Mouse (Mus musculus) adrenal gland (tissue): ENCODE data around the gene Lingo2.
"Not testable (repeated sequence)": the region's sequence is repeated elsewhere in the genome, so short reads cannot be mapped to it uniquely, and the experiment has no call there.

Experiments used
- intact Hi-C: fragments of 180-260 bp; cut with DNase I; formaldehyde crosslinking; loops from one replicate; pipeline ENCODE4 v1.15.1; 2025

Gene Lingo2

GRCm38 (mm10) chr4:36095482-36095881 is 856.1 kb downstream of the Lingo2 start:
- intact Hi-C loops, result no loop called here

- intact Hi-C loops, result no loop called here
Measured at GRCm38 (mm10) chr4:36081095-36081852, 870.3 kb downstream of the Lingo2 start.

- intact Hi-C loops, result no loop called here
Measured at GRCm38 (mm10) chr4:36078910-36079525, 872.5 kb downstream of the Lingo2 start.

GRCm38 (mm10) chr4:36064701-36065100 is 886.8 kb downstream of the Lingo2 start:
- intact Hi-C loops, result not testable (repeated sequence)

DNA sequence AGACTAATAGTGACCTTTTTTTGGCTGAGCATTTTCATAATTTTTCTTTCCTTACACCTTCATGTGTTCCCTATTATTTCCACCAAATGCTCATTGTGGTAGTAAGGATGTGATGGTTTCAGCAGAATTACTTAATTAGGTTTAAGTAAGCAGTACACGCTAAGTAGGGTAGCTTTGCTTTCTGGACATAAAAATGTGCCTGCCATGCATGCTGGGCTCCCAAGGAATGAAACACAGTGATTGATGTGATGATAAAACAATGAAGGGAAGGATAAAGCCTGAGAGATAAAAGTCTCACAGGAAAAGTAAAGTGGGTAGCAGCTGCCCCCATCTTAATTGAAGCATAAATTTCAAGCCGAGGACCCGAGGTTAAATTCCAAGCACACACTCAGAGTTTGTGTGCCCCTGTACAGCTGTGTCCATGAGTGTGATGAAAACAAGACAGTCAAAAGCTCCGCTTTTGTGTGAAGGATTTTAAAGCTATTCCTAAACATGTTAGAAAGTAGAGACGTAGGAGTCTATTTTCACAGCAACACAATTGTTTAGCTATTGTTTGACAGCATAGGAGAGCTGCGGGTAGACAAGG is 898.7 kb downstream of the Lingo2 start:
- intact Hi-C loops, result no loop called here

DNA sequence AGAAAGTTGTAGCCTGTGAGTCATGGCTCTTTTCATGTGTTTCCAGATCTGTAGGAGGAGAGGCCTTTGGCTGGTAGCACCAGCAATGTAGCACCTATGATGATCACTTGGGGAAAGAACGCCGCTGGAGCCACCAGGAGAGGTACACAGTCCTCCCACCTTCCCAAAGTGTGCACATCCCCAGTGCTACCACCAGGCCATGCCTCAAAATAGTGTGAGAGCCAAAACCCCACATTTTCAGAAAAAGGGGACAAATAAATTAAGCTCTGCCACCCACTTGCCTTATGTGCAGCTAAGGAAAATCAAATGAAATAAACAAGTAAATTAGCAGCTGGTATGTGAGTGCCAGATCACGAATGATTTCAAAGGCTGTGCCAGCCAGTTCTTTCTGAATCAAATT is 911.2 kb downstream of the Lingo2 start:
- intact Hi-C loops, result no loop called here

DNA sequence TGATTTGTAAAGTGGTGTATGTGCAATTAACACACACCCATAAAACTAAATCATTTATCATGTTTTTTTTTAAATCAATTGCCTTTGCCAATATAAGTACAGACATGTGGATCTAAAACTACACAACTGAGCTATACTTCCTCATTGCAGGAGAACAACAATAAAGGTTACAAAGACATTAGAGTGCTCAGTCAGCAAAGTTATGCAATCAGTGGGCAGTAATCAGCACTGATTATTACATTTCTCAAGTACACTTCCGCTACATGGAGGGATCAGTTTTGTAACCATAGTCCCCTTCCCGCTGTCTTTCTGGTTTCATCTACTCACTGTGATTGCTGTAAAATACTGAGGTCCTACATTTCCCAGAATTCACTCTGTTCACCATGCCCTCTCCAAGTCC is 912.8 kb downstream of the Lingo2 start:
- intact Hi-C loops, result no loop called here

- intact Hi-C loops, result no loop called here
Measured at GRCm38 (mm10) chr4:36032039-36032438, 919.5 kb downstream of the Lingo2 start.

- intact Hi-C loops, result no loop called here
Measured at GRCm38 (mm10) chr4:36014181-36014580, 937.4 kb downstream of the Lingo2 start.

- intact Hi-C loops, result no loop called here
Measured at GRCm38 (mm10) chr4:35992005-35992763, 959.4 kb downstream of the Lingo2 start.

GRCm38 (mm10) chr4:35986012-35986411 is 965.5 kb downstream of the Lingo2 start:
- intact Hi-C loops, result no loop called here

DNA sequence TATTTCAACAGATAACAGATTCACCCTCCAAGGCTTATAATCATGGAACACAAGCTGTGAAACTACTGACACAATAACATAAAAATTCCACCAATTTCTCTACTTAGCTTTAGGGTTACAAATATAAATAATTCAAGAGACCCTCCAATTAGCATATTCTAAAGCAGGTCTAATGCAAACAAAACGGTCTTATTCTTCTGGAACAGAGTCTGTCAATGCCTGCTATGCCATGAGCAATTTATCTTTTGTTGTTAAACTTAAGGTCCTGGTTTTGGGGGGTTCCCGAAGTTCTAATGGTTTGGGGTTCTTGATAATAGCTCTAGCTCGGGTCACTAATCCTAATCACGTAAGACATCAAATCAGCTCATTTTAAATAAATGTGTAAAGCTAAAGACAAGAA is 988.0 kb downstream of the Lingo2 start:
- intact Hi-C loops, result no loop called here

DNA sequence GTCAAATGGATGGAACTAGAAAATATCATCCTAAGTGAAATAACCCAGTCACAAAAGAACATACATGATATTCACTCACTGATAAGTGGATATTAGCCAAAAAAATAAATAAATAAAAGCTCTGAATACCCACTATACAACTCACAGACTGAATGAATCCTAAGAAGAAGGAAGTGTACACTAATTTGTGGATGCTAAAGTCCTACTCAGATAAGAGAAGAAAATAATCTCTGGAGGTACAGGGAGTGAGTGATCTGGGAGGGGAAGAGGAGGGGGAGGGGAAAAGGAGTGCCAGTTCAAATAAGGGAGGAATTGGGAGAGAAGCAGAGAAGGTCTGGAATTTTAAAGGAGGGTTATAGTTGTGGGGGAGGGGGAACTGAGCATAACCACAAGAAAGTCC is 999.7 kb downstream of the Lingo2 start:
- intact Hi-C loops, result no loop called here

DNA sequence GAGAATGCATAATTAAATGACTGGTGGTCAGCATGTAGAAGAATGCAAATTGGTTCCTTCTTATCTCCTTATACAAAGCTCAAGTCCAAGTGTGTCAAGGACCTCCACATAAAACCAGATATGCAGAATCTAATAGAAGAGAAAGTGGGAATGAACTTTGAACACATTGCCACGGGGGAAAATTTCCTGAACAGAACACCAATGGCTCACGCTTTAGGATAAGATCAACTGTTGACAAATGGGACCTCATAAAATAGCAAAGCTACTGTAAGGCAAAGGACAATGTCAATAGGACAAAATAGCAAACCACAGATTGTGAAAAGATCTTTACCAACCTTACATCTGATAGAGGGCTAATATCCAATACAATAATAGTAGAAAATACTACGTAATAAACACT is 1000.3 kb downstream of the Lingo2 start:
- intact Hi-C loops, result no loop called here

DNA sequence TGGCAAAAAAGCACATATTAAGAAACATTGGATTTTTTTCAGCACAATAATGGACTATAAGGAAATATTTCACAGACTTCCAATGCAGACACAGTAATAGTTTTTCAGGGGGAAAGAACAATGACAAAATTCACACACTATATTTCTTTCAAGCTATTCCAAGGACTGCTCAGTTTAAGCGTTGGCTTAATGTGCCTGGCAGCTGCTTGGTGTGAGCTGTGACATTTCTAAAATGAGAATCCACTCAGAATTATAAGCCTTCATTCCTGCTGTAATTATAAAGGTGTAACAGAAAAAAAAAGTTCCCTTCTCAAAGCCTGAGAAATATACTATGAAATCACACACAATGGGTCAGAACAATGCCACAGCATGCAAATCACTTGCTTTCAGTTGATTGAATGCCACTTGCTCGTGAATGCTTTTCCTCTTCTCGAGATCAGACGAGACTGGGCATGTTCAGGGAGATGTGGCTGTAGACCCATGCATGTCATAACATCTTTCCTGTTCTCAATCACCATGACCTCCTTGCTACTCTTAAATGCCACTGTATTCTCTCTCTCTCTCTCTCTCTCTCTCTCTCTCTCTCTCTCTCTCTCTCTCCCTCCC is 1017.4 kb downstream of the Lingo2 start:
- intact Hi-C loops, result no loop called here

- intact Hi-C loops, result no loop called here
Measured at GRCm38 (mm10) chr4:35927722-35928121, 1023.8 kb downstream of the Lingo2 start.

DNA sequence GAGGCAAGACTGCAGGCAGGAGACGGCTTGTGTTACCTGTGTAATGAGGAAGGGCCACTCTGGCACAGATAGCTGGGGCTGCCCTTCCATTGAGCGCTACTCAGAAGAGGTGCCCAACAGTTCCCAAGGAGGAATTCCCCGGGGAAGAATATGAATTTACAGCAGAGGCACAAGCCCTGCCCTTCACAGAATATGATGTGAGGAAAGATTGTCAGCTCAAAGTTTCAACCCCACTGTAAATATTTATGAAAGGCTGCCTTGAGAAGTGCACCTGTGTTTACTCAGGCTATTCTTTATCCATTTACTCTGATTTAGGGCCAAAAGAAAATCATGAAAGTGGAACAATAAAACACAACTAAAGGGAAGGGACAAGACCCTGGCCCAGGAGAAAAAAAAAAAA is 1034.1 kb downstream of the Lingo2 start:
- intact Hi-C loops, result no loop called here

DNA sequence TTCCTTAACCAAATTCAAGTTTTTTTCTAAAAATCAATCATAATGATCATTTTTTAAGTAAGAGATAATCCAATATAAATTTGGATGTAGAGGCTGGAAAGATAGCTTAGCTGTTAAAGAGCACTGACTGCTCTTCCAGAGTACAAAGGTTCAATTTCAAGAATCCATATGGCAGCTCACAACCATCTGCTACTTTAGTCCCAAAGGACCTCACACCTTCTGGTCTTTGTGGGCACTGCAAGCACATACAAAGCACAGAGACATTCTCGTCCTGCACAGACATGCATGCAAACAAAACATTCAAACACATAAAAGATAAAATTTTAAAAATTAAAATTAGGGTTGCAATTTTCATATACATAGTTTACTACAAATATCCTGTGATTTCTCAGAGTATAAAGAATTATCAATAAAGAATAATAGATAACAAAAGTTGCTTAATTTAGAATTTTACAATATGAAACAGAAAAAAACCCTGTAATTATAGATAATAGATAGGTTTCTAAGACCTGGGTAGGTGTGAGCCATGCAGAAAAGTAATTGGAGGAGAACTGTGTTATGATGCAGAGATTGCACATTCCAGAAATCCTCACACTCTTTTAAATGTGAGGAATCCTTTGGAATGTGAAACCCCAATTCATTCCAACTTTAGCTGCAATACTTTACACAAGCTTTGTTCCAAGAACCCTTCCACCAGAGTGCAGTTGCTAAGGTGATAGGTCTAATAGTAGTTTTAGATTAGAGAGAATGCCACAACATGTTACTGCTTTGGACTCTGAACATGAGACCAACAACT is 1053.6 kb downstream of the Lingo2 start:
- intact Hi-C loops, result no loop called here

DNA sequence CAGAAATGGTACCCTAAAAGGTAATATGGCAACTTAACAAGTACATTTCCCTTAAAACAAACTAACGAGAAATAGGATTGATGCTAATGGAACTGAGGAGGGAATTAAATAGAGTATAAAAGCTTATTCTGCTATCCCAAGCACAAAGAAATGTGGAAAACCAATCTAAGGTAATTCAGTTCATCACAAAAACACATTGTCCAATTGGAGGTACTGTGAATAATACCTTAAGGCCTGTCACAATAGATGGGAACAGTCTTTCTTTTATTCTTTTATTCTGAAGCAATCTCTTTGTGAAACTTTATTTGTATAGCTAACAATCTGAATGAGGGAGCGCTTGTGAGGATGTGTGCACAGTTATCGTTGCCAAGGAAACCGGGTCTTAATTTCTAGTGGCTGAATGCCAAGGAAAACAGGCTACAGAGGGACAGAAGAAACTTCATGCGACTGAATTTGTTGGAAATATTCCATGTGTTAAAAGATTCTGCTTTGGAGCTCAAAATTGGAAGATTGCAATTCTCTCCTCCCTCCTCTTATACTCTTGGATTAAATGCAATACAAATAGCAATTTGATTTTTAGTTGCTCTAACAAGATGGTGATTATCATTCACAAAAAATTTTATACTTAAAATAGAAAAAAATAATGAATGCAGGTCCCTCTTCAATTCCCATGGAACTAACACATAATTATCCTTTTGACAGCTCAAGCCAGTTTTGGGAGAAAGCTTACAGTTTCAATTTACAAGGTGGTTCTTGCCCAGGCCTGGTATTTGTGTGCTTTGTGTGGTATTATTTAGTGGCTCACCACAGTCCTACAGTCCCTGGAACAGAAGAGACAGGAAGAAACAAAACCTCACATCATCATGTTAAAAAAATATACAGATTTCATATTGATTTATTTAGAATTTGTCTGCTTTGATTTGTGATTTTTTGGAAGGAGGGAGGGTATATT is 1065.7 kb downstream of the Lingo2 start:
- intact Hi-C loops, result no loop called here
